Mouse (Mus musculus): Measurements from ENCODE around the gene Lamp1.

- TF ChIP-seq CTCF (IDR thresholded peaks at IDR 0.05; ENCODE audit: borderline replicate concordance, extremely low read depth, insufficient read depth, insufficient read length), result no peak
- TF ChIP-seq POLR2A (IDR thresholded peaks at IDR 0.05; ENCODE audit: borderline replicate concordance, extremely low read depth, insufficient read depth, insufficient read length, poor library complexity, severe bottlenecking), result no peak
These were observed 19.2 kb upstream of the Lamp1 start for GRCm38 (mm10) chr8:13139641-13140182.
